Mouse (Mus musculus) T-helper 17 cell (primary cell): ENCODE data around the gene Otud7b.

Source experiments
- in situ Hi-C, 2 experiments: fragments of 300-600 bp; cut with MboI, MseI; formaldehyde crosslinking; loops; 1 replicate in 1 of 2; 2 replicates in 1 of 2; pipeline ENCODE4 v1.15.1; 2025; ENCODE audit warnings: high pct_unique_total_duplicates in 2 of 2

Otud7b gene

DNA sequence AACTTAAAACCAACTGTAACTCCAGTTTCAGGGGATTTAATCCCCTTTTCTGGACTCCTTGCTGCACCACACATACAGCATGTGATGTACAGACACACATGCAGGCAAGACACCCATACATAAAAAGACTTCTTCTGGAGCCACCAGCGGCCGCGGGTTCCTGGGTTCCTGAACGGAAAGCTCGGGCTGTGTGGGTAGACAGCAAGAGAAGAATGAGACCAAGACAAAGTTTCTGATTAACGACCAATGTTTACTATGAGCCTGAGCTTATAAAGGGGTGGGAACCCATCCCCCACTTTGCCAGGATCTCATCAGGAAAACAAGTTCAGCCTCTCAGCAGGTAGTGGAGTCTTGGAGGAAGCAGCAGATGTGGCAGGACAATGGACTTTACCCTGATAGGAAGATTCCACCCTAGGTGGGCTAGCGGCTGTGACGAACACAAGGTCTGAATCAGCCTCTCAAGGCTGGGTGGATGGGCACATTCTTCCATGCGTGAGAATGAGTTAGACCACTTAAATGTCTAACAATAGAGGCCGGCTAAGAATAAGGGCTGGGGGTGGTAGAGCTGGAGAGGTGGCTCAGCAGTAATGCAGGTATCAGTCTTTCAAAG is 20.1 kb upstream of the Otud7b start:
- in situ Hi-C loops, result no loop called here

DNA sequence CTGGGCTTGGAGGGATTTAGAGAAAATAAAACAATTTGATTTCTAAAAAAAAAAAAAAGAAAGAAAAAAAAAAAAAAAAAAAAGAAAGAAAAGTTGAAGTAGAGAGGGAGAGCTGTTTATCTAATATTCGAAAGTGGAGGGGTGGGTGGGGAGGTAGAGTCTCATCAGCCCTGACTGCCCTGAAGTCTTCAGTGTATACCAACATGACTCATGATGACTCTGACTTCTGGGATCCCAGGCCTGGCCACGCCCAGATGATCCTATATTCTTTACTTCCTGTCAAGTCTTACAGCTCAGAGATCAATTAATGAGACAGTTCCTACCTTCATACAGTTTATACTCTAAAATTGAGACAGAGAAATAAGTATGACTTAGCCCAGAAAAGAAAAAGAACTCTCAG is 17.1 kb upstream of the Otud7b start:
- in situ Hi-C loops, result loop anchor here (5.0 kb wide), 2 partner anchors 60 to 65 kb away; no protein-coding TSS in a partner anchor

DNA sequence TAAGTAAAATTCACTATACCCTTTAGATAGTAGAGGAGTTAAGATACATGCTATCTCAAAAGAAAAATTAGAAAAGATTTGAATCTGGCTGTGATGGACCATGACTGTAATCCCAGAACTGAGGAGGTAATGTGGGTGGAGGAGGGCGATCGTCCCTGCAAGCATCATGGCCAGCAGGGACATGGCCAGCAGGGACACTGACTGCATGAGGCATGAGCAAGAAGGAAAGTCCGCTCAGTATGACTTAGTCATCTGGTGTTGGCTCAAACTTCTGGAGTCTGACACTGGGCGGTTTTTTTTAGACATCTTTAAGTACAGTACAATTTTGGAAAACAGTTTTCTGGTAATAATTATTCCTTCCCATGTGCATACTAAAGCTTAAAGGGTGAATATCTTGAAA is 16.5 kb upstream of the Otud7b start:
- in situ Hi-C loops, result loop anchor here (5.0 kb wide), 2 partner anchors 60 to 64 kb away; no protein-coding TSS in a partner anchor

DNA sequence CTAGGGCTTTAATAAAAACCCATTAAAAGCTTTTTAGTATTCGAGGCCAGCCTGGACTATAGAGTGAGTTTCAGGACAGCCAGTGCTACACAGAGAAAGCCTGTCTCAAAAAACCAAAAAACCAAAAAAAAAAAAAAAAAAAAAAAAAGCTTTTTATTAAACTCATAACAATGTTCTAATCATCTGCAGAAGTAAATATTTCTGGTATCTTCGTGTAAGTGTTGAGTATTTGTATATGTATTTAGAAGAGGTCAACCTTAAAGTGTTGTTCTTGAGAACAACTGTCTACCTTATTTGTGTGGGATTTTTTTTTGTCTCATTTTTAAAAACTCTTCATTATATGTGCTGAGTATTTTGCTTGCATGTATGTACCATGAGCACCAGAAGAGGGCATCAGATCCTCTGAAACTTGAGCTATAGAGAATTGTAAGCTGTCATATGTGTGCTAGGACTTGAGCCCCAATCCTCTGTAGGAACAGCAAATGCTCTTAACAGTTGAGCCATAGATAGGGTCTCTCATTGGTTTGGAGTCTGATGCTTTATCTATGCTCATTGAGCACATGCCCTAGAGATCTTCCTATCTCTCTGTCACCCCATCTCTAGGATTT is 14.3 kb upstream of the Otud7b start:
- in situ Hi-C loops, result loop anchor here (5.0 kb wide), 2 partner anchors 57 to 62 kb away; no protein-coding TSS in a partner anchor

DNA sequence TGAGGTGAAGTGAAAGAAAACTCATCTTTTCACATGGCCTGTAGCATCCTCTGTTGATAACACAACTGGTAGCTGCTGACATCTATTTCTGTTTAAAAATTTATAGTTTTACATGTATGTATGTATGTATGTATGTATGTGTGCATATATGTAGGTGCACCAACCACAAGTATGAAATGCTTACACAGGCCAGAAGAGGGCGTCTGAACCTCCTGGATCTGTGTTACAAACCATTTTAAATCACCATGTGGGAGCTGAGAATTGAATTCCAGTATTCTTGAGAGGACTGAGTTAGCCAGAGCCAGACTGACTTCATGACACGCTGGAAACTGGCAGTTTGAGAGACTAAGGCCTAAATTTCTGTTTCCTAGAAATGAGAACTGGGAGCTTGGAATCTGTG is 13.2 kb upstream of the Otud7b start:
- in situ Hi-C loops, result no loop called here

DNA sequence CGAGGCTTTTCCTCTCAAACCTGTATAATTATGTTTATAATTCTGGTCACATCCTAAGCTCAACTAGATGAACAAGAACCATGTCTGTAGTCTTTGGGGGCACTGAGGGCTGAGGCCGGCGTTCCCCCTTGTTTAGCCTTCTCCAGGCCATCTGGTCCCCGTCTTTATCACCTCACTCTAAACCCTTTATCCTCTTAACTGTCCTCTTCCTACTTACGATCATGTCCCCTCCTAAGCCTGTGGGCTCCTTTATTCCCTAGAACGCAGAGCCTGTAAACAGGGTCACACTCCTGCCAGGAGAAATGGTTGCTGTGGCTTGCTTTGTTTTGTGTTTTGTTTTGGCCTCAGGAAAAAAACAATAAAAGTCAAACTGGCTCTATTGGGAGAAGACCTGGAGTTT is 12.4 kb upstream of the Otud7b start:
- in situ Hi-C loops, result no loop called here

DNA sequence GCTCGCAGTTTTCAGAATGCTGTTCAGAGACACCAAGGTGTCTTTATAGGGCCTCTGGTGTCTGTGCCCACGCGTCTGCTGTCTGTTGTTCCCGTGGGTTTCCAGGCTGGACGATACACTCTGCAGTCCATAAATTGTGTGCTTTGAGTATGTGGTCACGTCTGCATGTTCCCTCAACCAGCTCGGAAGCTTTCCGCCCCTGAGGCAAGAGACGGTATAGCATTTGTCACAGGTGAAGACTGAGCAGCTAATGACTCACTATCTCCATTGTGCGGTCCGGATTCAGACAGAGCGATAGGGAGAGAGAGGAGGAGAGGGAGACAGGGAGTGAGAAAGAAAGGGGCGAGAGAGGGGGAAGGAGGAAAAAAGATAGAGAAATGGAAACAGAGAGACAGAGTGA is 10.8 kb upstream of the Otud7b start:
- in situ Hi-C loops, result no loop called here

DNA sequence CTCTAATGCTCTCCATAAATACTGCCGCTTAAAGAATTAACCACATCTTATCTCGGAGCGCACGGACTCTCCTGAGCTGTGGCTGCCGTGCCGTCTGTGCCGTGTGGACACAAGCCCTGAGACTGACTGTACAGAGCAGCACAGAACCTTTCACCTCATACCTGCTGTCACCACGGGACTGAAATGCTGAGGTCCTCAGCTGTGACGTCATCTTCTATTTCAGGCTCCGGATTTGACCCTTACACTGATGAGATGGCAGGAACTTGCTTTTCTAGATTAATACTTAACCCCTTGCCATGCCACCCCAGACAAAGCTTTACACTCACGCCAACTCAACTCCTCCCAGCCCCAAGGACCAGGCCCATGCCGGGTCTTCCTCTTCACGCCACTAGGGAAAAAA is 10.1 kb upstream of the Otud7b start:
- in situ Hi-C loops, result no loop called here

DNA sequence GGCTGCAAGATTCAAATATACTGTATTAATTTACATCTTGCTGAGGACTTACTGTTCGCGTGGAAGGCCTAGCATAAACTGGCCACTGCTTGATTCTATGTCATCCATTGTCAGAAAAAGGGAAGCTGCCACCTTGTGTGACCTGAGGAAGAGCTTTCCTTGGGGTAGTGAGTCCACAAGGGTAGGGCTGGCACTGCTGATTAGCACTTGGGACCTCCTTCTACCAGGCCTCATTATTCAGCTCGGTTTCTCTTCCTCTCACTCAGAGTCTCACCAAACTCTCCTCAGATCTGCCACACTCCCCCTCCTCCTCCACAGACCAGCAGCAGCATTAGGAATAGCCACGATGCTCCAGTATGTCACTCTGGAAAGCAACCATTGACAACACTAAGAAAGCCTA is 6.2 kb upstream of the Otud7b start:
- in situ Hi-C loops, result no loop called here

DNA sequence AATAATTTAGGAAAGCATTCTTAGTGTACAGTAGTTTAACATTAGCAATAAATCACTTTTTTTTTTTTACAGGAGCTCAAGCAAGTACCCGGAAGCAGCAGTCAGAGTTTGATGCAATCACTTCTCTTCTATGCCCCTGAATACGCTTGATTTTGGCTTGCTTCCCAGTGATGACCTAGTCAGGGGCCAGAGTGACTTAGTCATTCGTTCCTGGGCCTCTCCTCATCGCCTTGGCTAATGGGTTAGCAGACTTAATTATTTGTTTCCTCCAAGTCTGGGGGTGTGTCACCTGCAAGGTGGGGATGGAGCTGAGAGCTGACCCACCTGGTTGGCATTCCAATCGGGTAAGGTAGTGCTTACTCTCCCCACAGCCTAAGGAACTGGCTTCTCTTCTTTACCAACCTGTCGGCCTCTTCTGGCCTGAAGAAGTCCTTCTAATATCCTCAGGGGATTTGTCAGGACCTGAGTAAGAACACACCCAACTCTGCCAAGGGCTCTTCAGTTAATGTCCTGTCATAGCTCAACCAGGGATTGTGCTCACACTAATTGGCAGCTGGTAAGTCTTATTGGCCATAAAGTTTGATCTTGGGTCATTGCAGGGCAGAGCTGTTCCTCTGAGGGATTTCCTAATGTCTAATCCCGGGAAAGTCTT is 5.6 kb upstream of the Otud7b start:
- in situ Hi-C loops, result no loop called here

DNA sequence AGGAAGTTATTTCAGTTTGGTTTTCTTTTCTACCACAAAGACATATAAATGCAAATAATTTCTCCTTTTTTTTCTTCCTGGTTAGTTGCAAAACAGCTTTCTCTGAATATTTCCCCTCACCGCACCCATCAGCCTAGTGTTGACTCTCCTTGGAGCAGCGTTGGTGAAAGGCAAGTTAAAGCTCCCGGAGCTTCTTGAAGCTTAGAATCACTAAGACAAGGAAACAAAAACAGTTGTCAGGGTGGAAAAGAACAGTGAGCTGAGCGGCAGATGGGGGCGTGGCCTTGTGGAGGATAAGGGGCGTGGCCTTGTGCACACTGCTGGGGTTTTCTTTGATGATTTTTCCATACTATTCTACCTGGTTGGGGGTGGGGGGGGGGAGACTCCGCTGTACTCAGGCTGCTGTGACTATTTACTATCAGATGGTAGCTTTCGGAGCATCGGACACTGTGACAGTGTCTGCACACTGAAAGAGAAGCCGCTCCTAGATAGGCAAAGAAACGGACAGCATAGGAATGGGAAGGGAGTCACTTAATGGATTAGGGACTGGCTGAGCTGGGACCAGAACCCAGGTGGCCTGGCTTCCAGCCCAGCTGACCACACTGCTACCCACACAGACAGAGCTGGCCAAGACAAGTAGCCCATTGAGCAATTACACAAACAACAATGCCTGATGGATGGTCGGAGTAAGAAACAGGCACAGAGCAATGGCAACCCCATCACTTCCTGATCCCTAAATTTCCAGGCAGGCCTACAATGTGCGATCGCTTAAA is 2.0 kb upstream of the Otud7b start:
- in situ Hi-C loops, result no loop called here

DNA sequence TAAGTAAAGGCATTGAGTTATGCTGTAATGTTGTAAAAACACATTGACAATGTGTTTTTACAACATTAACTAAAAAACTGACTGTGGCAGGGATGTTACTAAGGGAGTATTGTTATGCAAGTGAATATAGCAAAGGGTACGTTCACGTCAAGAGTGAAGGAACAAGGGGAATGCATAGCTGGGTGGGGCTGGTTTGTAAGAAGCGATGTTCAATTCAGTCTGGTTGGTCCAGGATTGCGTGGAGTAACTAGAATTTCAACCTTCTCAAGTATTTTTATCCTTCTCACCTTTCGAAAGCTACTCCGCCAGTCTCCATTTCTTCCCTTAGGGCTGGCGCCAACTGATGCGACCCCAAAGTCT is 446 bp upstream of the Otud7b start:
- in situ Hi-C loops, result no loop called here

DNA sequence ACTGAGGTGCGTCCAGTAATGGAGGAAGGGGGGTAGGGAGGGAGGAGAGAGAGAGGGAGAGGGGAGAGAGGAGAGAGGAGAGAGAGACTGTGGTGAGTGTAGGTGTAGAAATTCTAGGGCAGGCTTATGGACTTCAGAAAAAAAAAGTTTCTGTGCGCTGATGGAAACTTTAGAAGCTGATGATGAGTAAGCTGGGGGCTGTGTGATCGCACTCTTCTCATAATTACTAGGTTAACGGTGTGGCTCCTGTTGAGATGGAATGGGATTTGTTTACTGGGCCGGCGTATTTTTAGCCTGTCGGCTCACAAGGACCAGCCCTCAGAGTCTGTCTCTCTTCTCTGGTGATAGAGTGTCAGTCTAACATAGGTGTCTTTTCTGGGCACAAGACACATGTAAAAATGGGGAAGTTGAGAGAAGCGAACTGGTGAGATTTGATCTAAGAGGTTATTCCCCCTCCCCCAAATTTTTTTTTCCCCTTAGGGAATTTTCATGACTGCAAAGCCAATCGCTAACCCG is 963 bp downstream of the Otud7b start:
- in situ Hi-C loops, result no loop called here

DNA sequence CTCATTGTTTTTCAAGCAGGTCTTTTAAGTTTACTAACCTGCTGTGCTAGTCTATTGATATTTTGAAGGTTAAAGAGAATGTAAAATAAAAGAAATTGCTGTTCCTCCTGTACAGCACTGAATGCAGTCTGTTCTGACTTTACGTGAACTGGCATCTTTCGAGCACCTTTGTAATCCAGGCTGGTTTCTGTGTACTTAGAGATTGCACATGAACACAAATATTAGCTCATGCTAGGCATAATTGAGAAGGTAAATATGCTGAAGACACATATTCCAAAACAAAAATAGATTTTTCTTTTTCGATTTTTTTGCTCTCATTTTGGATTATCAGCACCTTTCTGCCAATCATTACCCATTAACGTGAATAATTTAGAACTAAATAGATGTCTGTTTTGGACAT is 1.8 kb downstream of the Otud7b start:
- in situ Hi-C loops, result no loop called here

DNA sequence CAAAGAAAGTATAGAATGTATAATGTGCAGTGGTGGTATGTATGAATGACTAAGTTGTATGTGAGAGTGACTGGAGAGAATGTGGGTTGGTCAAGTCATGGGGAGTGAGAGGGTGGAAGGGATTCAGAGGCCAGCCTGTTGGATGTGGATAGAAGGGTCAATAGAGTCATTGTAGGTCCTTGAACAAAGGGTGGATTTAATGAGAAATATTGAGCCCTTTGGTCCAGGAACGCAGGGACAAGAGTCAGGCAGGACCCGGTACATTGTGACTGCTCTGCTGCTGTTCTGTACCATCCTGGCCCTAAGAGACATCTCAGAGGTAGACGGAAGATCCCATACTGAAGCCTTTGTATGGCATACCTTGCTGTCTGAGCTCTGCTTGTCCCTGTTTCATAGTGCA is 4.0 kb downstream of the Otud7b start:
- in situ Hi-C loops, result no loop called here

DNA sequence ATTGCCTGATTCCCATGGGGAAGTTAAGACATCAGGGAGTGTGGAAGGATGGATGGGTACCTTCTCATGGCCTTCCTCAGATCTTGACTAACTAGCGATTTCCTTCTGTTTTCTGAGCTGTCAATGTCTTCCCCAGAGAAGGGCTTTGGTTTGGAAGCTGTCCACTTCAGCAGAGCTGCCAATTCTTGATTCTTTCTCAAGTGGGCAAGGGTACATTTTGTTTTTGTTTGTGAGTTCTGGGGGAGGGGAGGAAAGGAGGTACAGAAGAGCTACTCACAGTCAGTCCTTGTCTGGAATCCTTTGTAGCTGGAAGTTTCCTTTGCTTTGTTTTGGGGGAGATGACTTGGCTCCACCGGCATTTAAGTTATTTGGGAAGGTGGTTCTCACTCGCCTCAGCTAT is 8.9 kb downstream of the Otud7b start:
- in situ Hi-C loops, result no loop called here

DNA sequence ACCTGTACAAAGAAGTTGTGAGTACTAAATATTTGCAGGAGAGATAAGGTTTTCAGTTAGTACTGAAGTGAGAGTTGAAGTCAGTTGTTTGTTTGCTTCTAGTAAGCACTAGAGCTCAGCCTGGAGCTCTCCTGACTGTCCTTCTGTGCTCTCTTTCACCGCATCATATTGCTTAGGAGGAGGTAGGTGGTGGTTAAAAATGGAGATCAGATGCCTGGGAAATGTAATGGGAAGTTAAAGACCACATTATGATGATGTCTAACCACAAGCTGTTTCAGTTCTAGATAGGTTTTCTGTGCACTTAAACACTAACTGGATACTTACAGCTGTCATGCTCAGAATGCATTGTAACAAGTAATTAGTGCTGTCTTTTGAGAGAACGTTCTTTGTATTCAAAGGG is 13.8 kb downstream of the Otud7b start:
- in situ Hi-C loops, result no loop called here

DNA sequence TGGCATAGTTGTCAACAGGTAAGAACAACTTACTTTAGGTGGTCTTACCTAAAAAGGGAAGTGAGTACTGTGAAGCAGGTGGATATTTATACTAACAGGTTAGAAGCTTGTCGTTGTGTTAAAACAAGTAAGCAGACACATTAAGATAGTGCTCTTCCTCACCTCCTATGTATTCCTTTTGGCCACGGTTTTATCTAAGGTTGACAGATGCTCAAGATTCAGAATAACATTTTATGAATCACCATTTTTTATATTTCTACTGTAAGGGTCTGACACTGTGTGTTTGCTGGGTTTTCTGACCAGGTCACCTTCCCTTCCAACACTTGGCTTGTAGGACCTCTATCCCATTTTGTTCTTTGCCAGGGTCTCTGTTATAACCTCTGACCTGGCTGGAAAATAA is 14.4 kb downstream of the Otud7b start:
- in situ Hi-C loops, result no loop called here

DNA sequence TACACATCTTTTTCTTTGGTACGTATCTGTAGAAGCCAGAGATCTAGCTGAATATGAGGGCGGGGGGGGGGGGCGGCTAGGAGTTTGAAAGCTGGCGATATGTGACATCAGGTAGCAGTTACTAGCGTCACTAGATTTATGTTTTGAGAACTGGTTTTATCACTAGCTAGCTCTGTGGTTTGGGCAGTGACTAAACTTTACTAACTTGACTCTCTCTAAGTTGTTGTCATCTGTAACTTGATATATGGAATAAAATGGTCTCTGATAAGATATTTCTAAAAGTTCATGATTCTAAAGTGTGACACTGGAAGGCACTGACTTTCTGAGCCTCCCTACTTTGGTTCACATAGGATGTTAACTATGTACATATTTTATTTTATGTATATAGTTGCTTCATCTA is 19.9 kb downstream of the Otud7b start:
- in situ Hi-C loops, result no loop called here

DNA sequence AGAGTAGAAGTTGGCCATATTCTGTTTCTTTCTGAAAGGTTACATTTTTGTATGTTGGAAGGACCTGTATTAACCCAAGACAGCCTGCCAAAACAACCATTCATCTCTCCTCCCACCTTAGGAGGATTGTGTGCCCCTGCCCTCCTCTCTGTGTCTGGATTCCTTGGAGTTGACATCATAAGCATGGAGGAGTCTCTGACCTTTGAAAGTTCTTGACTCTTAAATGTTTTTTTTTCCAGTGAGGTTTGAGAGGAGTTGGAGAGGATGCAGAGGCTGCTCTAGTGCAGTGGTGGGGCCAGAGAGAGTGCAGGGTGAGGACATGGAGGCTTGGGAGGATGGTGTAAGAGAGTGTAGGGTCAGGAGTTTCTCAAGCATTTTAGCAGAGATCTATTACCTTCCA is 23.8 kb downstream of the Otud7b start:
- in situ Hi-C loops, result no loop called here

DNA sequence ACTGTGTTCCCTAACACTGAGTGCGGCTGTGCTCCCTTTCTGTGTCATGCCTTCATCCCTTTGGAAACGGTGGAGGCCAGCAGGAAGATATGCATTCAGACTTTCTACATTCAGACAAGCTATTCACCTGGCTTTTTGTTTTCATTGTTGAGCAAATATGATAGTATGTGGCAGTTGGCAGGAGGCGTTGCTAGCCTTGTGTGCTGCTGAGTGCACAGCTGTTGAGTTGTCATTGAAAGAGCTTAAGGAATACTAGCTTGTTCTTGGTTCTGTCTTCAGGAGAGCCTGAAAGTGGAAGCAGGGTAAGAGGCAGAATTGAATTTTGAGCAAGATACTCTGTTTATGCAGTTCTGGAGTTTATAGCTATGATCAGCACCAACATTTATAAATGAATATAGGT is 28.2 kb downstream of the Otud7b start:
- in situ Hi-C loops, result no loop called here

DNA sequence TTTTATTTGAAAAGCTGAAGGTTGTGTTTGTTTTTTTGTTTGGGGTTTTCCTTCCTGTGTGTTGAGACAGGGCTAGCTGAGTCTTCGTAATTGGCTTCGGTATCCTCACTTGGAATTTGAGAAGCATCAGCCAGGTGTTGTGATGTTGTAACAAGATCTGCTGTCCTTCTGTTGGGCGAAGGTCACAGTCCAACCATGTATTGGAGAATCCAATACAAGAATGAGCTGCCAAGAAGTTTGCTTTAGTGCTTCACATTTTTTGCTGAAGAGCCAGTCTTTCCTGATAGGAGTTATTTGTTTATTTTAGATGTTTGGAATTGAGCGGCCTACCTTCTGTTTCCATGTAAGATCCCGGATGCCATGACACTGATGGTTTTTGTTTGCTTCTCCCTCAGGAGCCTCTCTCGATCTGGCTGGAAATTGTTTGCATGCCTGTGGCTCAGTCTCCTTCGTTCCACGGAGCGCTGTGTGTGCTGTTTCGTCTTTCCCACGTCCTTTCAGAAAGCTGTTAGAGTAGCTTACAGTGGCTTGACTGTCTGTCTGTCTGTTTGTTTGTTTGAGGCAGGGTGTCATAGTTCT is 29.1 kb downstream of the Otud7b start:
- in situ Hi-C loops, result no loop called here
